Mouse (Mus musculus) small intestine, adult 2 months (tissue): ENCODE measurements at regions not wholly inside any gene's neighbourhood (a gene's known extent, or its start where the extent isn't known, plus 50 kb on each side); places are given as distances from the start of the nearest gene placed in this dataset.

Experiments used
- H3K27ac ChIP-seq: fragments of 200-500 bp; 2 replicates; pipeline ENCODE4 v1.5.1; 2012; ENCODE audit warnings: low read depth, low read length, control low read depth, inconsistent platforms; ENCODE audit not compliant: insufficient read depth
- H3K27me3 ChIP-seq: fragments of 200-500 bp; 2 replicates; pipeline ENCODE4 v1.6.1; 2012; ENCODE audit warnings: mild to moderate bottlenecking, moderate library complexity, low read length, inconsistent platforms; ENCODE audit not compliant: control insufficient read depth, insufficient read depth
- H3K36me3 ChIP-seq: fragments of 200-500 bp; 2 replicates; pipeline ENCODE4 v1.6.1; 2012; ENCODE audit warnings: mild to moderate bottlenecking, low read length, control low read depth, inconsistent platforms; ENCODE audit not compliant: control insufficient read depth, insufficient read depth
- H3K4me1 ChIP-seq: fragments of 200-500 bp; 2 replicates; pipeline ENCODE4 v1.6.1; 2012; ENCODE audit warnings: low read length, inconsistent platforms, mixed read lengths; ENCODE audit not compliant: control insufficient read depth, insufficient read depth, insufficient read length
- H3K4me3 ChIP-seq: fragments of 200-500 bp; 2 replicates; pipeline ENCODE4 v1.5.1; 2012; ENCODE audit warnings: low read depth, mild to moderate bottlenecking, control low read depth, inconsistent platforms, low read length, moderate library complexity
- CTCF ChIP-seq: fragments of 200-500 bp; IDR thresholded peaks from 2 replicates; pipeline ENCODE4 v1.5.1; 2012; ENCODE audit warnings: low read depth, mild to moderate bottlenecking, control low read depth, inconsistent platforms, low read length, moderate library complexity, mixed read lengths; ENCODE audit not compliant: insufficient replicate concordance, insufficient read length; ENCODE audit errors: extremely low read depth
- POLR2A ChIP-seq: fragments of 200-500 bp; IDR thresholded peaks from 2 replicates; pipeline ENCODE4 v1.6.1; 2012; ENCODE audit warnings: low read depth, mild to moderate bottlenecking, control low read depth, inconsistent platforms, low read length, moderate library complexity
- WGBS: fragments of 180-500 bp; shearing (Covaris S2); methylation state at CpG from one replicate; pipeline ENCODE4 v1.1.7; 2018; 5-methylcytosine and 5-hydroxymethylcytosine counted together

DNA sequence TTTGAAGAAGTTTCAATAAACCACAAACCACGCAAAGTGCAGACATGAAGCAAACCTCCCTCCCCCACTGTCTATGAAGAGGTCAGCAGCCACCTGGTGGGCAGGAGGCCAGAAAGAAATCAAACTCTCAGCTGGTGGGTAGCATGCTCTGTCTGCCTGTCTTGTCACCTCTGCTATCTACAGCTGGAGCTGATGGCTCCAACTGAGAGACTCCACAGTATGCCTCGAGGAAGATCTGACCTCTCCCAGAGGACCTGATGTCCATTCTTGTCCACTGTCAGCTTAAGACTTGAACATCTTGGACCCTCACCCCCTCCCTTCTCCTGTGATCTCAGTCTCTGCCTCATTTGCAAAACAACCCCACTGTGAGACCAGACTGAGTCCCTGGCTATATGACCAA is 585.0 kb upstream of the Cdh11 start:
- WGBS: 64% methylated on average over 2 of the region's 2 CpGs
- no peak overlapping the region for H3K27ac ChIP-seq
- H3K27me3 ChIP-seq: no peaks in the 10 kb centered on the region
- H3K36me3 ChIP-seq: no peaks in the 10 kb centered on the region
- TF ChIP-seq CTCF: no peak
- no peak for TF ChIP-seq POLR2A
- no peaks in the 10 kb centered on the region for H3K4me1 ChIP-seq
- H3K4me3 ChIP-seq: no peak overlapping the region

DNA sequence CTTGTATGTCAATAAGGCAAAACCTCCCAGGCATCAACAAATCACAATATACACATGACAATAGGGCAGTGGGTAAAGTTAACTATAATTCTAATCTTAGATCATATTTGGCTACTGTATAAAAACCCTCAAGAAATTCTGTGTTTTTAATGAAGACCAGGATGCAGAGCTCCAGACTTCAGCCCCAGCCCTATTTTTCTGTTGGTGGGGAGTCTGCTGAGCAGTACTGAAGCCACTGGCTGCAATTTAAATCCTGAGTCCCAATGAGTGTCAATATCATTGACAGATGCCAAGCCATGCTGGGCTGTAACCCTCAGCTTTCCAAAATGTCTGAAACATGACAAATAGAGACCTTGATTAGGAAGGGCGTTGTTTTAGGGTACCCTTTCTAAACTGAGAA is 587.6 kb upstream of the Cdh11 start:
- TF ChIP-seq CTCF (no peak), POLR2A (no peak)
- Histone ChIP-seq H3K27me3 (no peaks in the 10 kb centered on the region), H3K36me3 (no peaks in the 10 kb centered on the region), H3K4me1 (no peaks in the 10 kb centered on the region), H3K4me3 (no peak overlapping the region), H3K27ac (no peak overlapping the region)
- WGBS: 63% methylated on average over 1 of the region's 1 CpGs

DNA sequence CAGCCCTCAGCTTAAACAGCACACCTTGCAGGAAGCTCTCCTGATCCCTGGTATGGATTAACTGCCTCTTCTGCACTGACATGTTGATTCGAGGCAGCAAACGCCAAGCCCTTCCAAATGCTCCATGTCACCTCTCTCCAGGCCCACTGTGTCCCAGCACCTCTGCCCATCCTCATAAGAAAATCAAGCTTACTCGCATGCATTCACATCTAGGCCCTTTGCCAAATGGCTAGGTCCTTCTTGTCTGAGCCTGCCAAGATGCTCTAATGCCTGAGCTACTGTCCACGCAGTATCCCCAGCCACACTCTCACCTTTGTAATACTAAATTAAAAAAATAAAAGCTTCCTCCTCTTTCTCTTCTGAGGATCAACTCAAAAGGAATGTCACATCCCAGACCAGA is 588.7 kb upstream of the Cdh11 start:
- Histone ChIP-seq H3K27ac (no peak overlapping the region), H3K4me1 (no peaks in the 10 kb centered on the region), H3K27me3 (no peaks in the 10 kb centered on the region), H3K4me3 (no peak overlapping the region), H3K36me3 (no peaks in the 10 kb centered on the region)
- TF ChIP-seq CTCF (no peak), POLR2A (no peak)
- WGBS: 73% methylated on average over 4 of the region's 4 CpGs

DNA sequence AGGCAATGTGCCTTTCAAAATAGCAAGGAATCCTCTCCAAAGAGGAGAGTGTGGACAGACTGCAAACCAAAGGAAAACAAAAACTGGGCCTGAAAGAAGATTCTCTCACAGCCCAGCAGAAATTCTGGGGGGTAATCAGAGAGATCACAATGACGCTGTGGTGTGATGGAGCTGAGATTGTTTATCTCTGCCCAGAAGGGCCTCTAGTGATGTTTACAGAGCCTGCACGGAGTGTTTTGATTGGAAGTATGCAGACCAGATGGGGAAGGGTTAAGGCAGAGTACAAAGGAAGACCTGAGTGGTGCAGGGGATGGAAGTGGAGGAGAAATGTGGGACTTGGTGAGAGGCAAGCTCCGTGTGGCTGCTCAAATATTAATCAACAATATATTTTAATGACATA is 593.1 kb upstream of the Cdh11 start:
- WGBS: 25% methylated on average over 3 of the region's 3 CpGs
- H3K27ac ChIP-seq: no peak overlapping the region
- TF ChIP-seq CTCF (no peak), POLR2A (no peak)
- H3K27me3 ChIP-seq: no peaks in the 10 kb centered on the region
- H3K4me3 ChIP-seq: no peak overlapping the region
- H3K4me1 ChIP-seq: no peaks in the 10 kb centered on the region
- no peaks in the 10 kb centered on the region for H3K36me3 ChIP-seq

DNA sequence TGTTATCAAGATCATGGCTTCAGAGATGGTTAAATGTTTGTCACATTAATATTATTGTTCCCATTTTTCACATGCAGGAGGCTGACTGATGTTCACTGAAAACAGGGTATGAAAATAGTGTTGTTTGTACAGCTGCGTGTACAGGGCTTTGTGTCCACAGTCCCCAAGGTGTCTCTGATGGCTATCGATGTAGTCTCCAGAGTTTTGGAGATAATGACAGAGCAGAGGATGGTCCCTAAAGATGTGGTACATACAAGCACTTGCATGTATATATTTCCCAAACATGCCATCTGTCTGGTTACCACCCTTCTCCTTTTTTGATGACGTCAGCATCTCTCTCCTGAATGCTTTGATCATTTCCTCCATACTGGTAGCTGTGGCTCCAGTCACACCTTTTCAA is 596.1 kb upstream of the Cdh11 start:
- Histone ChIP-seq H3K4me1 (no peaks in the 10 kb centered on the region), H3K27me3 (no peaks in the 10 kb centered on the region), H3K4me3 (no peak overlapping the region), H3K27ac (no peak overlapping the region), H3K36me3 (no peaks in the 10 kb centered on the region)
- 72% methylated on average over 3 of the region's 3 CpGs for WGBS
- TF ChIP-seq CTCF (no peak), POLR2A (no peak)

DNA sequence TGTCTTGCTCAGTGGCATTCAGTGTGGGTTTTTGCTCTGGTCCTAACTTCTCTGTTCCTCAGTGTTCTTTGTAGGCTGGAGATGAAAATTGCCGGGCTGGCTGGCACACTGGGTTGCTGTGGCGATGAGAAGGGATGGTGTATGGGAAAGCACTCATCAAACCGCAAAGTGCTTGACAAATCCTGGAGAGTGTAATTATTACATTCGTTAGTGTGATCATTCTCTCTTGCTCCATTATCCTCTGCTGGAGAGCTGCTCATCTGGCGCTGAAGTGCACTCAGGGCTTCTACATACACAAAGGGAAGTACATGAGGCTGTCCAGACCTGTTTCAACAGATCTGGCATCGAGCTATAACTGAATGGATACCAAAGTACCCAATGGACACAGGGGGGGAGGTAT is 605.9 kb upstream of the Cdh11 start:
- Histone ChIP-seq H3K4me1 (no peaks in the 10 kb centered on the region), H3K4me3 (no peak overlapping the region), H3K27me3 (no peaks in the 10 kb centered on the region), H3K36me3 (no peaks in the 10 kb centered on the region), H3K27ac (no peak overlapping the region)
- TF ChIP-seq POLR2A (no peak), CTCF (no peak)
- WGBS: 81% methylated on average over 6 of the region's 6 CpGs

DNA sequence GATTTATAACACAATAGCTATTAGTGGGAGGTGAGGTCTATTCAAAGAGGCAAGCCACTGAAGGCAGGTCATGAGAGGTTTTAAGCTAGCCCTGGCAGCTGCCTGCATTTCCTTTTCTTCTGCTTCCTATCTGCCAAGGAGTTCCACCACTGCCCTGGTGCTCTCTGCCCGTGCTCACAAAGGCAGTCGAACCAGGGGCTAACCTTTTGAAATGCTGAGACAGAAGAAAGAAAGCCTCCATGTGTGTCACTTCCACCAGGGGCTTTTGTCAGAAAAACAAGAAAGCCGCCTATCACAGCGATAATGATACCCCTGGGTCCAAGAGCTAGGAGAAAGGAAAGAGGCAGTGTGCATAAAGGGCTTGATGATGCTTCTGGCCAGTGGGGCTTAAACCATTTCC is 609.9 kb upstream of the Cdh11 start:
- Histone ChIP-seq H3K36me3 (no peaks in the 10 kb centered on the region), H3K4me3 (no peak overlapping the region), H3K27ac (no peak overlapping the region), H3K4me1 (no peaks in the 10 kb centered on the region), H3K27me3 (no peaks in the 10 kb centered on the region)
- 51% methylated on average over 4 of the region's 4 CpGs for WGBS
- no peak for TF ChIP-seq CTCF
- TF ChIP-seq POLR2A: no peak

DNA sequence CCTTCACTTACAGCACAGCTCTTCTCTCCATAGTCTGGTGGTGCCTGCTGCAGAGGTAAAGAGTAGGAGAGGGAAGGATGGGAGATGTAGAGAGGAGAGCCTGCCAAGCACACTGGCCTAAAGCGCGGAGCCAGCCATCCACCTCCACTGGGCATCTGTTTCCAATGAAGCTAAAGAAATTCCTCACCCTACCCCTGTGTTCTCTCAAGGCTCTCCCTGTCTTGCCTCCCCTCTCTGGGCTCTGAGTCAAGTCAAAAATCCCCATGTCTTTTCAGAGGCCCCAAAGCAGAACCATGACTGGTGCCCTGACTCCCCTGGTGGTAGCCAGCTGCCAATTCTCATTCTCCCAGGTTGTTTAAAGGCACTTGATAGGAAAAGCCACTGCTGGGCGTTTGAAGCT is 612.7 kb upstream of the Cdh11 start:
- no peak overlapping the region for H3K4me3 ChIP-seq
- TF ChIP-seq POLR2A (no peak), CTCF (no peak)
- no peaks in the 10 kb centered on the region for H3K36me3 ChIP-seq
- H3K27me3 ChIP-seq: no peaks in the 10 kb centered on the region
- H3K4me1 ChIP-seq: no peaks in the 10 kb centered on the region
- WGBS: 82% methylated on average over 3 of the region's 3 CpGs
- no peak overlapping the region for H3K27ac ChIP-seq
